Mouse (Mus musculus): Measurements from ENCODE around the gene Tmem86b. TPM values are rescaled to one million over a fixed set of nuclear protein-coding genes. Genes with fewer than 3 reads are reported as not detected.
A peak's percentile ranks its signal among the peaks of the same experiment; 100 is the strongest.

Tmem86b gene
- 1 to 10 TPM; 3.8 to 6.5 TPM for total RNA-seq (2021)
- long read RNA-seq, experiment 1, result 0 reads
- long read RNA-seq, experiment 2, result 0 reads

DNA sequence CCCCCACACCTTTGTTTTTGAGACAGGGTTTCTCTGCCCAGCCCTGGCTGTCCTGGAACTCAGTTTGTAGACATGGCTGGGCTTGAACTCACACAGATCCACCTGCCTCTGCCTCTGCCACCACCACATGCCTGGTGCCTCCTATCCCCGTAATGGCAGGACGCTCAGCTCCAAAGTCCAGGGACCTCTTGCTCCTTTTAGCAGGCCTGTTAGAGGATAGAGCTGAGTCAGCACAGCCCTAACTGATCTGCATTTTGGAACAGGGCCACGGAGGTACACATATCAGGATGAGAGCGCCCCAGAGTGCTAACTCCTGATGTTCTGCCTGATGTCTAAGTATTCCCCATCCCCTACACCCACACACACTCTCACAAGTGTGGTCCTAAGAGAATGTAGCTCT is at the start of gene Tmem86b:
Tmem86b (minus strand) TSS at position 392 of the 400 bp plus-strand sequence.
- DNase-seq, result no peak

DNA sequence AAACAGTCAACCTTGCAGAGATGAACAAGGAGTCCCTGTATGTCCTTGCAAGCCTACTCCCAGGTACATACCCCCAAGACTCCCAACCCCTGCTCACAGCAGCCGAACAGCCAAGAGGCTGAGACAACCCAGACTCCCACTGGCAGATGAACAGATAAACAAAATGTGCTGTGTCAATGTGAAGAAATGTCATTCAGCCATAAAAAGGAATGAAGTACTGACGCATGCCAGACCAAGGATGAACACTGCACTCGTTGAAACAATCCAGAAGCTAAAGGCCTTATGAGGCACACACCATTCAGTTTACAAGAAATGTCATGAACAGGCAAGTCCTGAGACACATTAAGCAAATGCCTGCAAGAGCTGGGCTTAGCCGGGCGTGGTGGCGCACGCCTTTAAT is 44.0 kb upstream of the Tmem86b start:
- no peak for DNase-seq

DNA sequence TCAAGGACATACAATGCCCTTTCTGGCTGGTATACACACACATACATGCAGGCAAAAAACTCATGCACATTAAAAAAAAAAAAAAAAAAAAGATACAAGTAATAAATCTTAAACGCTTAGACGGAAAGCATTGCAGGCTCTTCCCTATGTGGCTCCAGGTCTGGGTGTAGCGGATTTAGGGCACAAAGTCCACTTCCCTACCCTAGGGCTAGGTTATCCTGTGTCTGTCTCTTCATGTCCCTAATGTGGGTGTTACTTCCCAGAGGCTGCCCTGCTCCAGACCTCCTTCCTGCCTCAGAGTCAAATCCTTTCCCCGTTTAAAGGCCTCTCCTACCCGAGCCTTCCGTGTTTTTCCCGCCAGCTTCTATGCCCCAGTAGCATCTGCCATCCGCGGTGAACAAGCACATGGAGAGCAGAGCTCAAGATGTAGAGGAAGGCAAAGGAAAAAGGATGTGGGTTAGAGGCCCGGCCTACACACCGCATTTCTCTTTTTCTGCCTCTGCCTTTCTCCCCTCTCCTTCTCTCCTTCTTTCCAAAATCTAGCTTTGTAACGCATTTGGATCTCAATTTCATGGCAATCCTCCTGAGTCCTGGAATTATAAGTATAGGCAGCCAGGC is 43.0 kb upstream of the Tmem86b start:
- DNase-seq, result no peak

DNA sequence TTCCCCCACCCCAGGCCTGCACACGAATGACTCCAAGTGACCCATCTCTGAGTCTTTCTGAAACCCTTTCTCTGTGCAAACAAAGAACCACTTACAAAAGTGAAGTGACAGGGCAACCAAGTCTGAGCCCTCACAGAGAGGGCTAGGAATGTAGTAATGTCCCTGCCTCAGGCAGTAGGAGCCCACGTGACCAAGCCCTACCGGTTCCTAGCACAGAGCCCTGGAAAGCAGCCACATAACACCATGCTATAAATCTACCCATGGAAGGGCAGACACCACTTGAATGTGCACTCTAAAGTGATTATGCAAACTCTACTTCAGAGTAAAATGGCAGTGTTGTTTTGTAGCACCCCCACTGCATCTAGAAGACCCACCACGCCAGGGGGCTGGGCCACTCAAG is 40.7 kb upstream of the Tmem86b start:
- DNase-seq, result no peak

DNA sequence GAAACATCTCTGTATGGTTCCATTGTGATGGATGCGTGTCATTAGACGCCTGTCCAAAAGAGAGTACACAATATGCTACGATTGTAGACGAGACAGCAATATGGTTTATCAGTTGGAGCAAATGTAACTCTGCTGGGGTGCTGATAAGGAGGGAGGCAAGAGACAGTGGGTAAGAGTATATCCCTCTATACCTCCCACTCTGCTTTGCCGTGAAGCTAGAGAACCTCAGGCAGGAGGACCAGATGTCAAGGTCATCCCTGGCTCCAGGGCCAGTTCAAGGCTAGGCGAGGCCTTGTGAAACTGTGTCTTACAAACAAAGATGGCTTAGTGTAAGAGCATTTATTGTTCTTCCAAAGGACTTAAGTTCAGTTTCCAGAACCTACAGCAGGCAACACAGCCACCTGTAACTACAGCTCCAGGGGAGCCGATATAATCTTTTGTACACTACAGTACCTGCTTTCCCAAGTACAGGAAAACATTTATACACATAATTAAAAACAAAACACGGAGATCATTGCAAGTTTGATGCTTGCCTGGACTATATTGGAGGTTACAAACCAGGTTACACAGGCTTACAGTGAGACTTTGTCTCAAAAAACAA is 39.5 kb upstream of the Tmem86b start:
- DNase-seq, result no peak

DNA sequence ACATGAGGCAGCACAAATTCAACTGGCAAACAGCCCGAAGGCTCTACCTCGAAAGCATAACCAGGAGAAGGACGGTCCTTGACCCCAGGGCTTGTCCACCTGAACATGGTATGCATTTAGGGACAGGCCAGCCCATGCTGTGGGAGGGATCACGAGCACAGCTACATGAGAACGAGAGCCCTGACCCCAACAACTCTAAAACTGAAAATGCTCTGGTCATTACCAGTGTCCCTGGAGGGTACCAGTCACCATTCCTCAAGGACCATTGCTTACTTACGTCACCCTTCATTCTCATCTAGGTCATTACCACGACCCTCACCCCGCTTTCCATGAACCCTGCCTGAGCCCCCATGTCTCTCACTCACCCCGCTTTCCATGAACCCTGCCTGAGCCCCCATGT is 37.9 kb upstream of the Tmem86b start:
- no peak for DNase-seq

DNA sequence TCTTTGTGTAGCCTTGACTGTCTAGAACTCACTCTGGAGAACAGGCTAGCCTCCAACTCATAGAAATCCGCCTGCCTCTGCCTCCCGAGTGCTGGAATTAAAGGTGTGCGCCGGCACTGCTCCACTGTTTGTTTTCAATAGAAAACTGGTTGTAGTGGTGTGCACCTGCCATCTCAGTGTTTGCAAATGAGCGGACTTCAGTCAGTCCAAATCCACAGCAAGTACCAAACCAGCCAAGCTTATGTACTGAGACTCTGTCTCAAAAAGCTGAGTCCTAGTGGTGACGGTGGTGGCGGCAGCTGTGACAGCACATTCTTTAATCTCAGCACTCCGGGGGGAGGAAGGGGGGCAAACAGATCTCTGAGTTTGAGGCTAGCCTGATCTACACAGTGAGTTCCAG is 37.3 kb upstream of the Tmem86b start:
- DNase-seq, result no peak

DNA sequence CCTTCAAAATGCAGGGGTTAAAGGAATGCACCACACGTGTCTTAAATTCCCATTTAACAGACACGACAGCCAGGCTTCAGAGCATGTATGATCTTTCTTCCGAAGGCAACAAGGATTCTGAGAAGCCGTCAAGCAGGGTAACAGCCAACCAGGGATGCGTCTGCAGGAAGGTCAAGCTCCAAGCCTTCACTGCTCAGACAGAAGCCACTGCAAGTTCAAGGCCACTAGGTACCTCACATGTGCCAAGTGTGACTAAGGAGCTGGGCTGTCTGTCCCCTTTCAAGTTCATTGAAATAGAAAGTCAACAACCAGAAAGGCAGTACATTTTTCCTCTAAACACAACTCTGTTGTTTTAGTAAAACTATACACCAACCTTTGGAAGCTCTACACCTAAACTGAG is 35.6 kb upstream of the Tmem86b start:
- no peak for DNase-seq

DNA sequence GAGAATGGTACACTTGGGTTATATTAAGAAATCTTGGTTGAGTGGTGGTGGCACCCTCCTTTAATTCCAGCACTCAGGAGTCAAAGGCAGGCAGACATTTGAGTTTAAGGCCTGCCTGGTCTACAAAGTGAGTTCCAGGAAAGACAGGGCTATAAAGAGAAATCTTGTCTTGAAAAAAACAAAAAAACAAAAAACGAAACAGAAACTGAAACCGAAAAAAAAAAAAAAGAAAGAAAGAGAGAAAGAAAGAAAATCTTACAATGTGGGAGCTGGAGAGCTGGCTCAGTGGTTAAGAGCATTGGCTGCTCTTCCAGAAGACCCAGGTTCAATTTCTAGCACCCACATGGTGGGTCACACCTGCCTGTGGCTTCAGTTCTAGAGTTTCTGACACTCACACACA is 32.5 kb upstream of the Tmem86b start:
- DNase-seq, result no peak

DNA sequence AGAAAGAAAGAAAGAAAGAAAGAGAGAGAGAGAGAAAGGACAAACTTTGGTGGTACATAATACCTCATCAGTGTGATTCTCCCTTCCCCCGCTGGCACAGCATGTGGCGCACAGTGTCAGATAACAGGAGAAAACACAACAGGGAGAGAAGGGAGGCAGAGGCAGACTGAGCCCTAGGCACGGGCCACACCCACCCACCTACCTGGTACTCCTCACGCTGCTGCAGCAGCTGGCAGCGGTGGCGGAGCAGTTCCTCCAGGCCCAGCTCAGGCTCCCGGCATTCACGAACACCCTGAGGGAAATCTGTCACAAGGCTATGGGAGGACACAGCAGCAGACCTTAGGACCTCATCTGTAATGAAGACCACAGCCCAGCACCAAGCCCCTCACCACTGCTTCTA is 32.0 kb upstream of the Tmem86b start:
- no peak for DNase-seq

DNA sequence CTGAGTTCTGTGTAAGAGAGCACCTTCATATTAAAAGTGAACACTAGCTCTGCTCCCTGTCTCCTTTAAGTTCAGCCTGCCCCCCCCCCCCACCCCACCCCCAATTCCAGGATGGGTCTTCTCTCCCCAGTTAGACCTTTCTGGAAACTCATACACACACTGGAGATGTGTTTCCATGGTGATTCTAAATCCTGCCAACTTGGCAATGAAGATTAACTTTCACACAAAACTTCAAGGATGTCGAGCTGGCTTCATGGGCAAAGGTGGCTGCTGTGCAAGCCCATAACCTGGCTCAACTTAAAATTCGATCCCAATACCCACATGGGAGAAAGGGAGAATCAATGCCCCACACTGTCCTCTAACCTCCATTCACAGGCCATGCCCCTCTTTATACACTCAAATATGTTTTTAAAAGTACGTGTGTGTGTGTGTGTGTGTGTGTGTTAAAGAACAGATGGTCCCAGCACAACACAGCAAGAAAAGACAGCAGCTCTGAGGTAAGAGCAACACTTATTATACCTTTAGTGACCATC is 28.8 kb upstream of the Tmem86b start:
- DNase-seq, result no peak

DNA sequence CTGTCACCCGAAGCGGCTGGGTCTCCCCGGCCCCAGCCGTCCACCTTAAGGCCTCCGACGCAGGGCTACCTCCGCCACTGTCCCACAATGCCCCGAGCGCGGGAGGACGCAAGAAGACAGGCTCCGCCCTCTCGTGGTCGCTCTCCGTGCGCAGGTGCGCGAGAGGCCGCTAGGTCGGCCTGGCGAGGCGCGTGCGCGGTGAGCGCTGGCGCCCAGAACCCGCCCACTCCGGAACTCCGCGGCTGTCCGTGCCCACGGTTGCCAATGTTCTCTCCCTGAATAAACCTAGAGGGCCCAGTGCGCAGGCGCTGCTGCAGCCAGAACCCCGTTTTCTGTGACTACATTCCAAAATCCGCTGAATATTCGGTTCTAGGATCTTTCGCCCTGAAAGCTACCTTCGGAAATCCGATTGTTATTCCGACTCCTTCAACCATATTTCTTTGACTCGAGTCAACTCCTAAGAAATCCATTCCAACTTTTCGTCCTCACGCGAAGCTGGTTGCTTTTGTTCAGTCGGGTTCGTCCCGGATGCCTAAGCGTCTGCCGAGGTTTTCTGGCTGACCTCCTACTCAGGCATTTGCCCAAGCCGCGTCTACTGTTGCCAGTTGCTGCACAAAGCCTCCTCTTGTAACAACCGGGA is 27.8 kb upstream of the Tmem86b start, which contains the start of gene Ppp6r1:
Ppp6r1 (minus strand) TSS at position 108 of the 640 bp plus-strand sequence.
- DNase-seq, result peak; percentile 96 to 99

DNA sequence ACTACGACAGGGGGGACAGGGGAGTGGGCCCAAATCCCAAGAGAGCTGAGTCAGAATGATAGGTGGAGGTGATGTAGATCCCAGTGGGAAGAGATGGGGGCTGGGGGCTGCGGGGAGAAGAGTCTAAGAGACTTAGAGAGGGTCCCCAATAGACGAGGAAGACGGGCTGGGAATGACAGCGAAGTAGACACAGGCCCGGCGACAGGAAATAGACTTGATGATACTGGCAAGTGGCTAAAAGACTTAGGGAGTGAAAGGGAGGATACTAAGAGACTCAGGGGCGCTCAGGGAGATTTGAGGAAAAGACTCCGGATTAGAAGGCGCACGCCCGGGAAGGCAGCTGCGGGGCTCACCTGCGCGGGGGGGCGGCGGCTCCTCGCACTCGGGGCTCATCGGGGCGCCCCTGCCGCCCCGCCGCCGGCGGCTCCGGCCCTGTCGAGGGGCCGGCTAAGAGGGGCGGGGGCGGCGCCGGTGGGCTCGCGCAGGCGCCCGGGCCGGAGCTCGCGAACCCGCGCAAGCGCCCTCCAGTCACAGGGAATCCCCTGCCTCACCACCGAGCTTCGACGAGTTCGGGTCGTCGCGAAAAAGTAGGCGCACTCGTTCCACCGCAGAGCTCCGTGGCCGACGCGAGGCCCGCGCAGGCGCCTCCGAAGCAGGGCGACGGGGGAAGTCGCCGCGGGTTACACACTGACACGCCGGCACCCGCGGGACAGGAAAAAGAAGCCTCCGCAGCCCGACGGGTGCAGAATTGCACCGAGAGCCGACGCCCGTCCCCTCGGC is 27.1 kb upstream of the Tmem86b start:
- peak in 1 of 2 experiments; percentile 36 for DNase-seq

DNA sequence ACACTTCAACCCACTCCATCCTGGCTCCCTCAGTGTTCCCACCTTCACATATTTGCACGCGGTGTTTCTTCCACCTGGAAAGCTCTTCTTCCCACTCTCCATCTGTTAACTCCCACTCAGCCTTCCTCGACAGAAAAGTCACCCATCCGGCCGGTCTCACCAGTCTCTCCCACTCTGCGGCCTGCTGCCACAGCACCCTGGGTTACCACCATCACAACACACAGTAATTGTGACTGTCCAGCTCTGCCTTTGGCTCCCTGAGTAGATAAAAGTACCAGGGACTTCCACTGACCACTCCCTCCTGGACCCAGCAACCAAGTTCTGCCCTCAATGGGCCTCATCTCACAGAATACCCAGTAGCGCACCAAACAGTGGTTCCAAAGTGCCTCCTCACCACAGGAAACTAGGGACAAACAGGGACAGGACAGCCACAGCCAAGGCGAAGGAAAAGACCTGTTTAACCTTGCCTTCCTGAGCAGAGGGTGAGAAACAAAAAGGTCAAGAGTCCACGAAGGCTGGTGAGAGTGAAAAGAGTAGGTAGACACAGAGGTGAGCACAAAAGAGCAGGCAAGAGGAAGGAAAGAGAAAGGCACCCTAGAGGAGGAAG is 26.4 kb upstream of the Tmem86b start:
- DNase-seq, result peak in 1 of 2 experiments; percentile 37

DNA sequence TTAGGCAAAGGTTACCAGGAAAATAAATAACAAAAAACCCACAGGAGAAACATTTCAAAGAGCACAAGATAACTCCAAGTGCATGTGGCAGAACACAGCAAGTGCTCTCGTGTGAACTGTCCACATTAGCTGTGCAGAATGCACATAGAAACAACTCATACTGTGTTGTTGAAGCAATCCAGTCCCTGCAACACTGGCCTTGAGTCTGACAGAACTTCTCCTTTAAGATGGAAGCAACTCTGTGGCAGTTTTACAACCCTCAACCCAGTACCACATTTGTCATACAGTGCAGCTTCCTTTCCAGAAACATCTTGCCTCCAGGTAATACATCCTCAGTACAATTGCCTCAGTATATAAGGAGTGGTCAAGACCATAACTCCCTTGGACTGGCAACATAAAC is 25.6 kb upstream of the Tmem86b start:
- DNase-seq, result no peak

DNA sequence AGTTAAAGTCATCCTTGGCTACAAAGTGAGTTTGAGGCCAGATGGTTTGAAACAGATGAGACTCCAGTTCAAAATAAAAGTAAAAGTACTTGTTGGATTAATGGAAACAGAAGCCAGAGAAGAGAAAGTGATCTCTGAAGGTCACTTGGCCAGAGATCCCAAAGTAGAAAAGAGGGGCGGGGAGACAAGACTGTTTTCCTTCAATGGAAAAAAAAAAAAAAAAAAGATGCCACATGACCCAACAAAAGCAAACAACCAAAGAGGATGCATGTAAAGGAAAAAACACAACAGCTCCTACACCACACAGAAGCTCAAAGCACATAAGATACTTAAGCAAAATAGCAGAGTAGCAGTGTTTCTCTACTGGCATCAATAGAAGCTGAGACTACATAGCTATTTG is 24.7 kb upstream of the Tmem86b start:
- DNase-seq, result no peak

DNA sequence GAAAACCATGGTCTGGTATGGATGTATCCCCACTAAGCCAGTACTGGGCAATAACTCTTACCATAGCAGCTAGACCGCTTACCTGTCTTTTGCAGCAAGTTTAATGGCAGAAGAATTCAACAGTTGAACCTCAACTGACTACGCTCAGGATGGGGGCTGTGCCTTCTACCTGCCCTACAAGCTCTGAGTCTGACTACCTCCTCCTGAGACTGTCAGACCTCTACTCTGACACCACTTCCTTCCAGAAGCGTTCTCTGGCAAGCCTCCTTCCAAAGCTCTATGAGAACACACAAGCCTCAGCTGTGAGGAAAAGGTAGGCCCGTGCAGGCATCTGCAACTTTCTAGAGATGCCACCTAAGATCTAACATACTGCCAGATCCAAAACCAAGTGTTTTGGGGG is 24.2 kb upstream of the Tmem86b start:
- DNase-seq, result no peak

DNA sequence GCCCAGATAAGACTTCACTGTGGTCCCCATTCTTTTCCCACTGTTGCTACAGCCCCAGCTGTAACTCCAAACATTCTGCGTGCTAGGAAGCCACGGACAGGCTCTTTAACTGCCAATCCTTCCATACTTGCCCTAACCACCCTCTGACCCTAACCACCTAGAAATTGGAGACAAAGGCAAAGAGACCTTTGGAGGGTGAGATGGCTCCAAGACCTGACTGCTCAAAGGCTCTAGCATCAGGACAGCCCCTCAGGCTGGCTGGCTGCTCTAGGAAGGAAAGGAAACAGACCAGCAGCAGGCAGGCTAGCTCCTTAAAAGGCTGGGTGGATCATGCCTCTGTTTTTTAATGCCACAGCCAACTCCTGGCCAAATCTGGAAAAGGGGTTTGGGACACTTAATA is 23.0 kb upstream of the Tmem86b start:
- DNase-seq, result no peak

DNA sequence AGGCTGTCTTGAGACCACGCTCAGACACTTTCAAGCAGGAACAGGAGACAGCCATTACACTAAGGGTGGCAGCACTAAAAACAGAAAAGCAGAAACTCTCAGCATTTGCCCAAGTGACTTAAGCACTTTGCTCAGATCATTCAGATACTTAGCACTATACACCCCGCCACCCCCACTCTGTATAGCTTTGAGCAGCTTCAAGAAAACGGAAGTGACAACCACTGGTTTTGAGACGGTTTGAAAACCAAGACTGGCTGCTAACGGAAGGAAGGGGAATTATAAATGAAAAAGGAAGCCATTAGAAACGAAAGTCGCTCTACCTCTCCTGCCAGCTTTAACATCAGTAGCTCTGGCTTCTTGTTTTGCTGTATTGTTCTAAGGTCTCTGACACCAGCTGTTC is 22.6 kb upstream of the Tmem86b start:
- peak in 1 of 2 experiments; percentile 71 for DNase-seq

DNA sequence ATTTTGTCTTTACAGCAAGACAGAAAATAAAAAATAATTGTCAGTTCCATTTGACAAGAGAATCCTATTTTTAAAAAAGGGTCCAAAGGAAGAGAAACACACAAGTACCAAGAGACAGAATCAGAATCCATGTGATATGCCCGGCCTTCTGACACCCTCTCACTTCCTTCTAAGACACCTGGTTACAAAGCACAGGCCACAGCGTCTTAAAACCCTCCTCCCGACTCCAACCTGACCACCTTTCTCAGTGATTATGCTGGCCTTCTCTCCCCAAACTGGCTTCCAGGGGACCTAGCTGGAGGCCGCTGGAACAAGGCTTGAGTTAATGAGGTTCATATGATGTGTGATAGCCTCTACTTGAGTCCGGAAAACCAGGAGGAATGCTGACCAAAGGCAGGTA is 22.1 kb upstream of the Tmem86b start:
- DNase-seq, result no peak

DNA sequence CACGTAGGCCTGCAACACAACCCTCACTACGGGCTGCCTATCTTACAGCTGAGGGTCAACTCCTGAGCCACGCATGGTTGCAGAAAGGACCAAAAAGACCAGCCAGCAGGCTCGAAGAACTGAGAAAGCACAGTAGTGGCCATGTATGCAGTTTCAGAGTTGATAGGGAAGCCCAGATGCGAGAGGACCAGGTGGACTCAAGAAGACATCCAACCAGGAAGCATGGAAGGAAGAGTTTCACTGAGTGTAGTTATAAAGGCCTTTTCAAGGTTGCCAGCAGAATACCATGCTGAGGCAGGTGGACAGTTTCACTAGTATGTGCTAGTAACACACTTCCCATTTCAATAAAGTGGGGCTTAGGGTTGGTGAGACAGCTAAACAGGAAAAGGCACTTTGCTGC is 21.5 kb upstream of the Tmem86b start:
- no peak for DNase-seq

DNA sequence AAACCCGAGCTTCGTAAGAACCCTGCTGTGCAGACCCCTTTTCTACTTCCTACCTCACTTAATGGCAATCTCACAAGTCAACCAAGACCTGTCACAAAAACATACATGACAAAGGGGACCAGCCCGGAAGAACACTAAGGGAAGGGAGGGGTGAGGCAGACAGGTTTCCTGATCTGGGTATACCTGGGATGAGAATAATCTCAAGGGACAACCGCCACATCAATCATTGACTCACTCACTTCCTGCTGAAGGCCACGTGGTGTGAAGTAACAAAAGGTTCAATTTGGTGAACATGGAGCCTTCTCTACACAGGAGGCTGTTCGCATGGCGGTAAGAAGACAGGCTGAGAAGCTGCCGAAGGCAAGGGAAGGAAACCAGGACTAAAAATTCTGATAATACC is 20.4 kb upstream of the Tmem86b start:
- DNase-seq, result no peak
